In genomic region chr3:133614712-133615426, GRCm38 (mm10) we compare ENCODE assay signal across 8 mouse cellular contexts.
DNase-seq lines count a peak whose midpoint lies in the region; ATAC-seq and TF ChIP-seq lines count a peak whose summit lies in the region.

No protein-coding gene starts in this region.

- no peak for TF ChIP-seq POLR2A in thymus, adult 2 months (IDR thresholded peaks at IDR 0.05; ENCODE audit: control insufficient read depth, extremely low read depth, insufficient read depth, low read length, poor library complexity)

- peak overlapping the region; percentile 31 for H3K4me2 ChIP-seq in intestine, embryonic 14.5 days (ENCODE audit: low read length)
- no peak overlapping the region for H3K4me2 ChIP-seq in intestine, postnatal 0 days (replicated peaks; ENCODE audit: low read depth)
- peak overlapping the region; percentile 46 for H3K4me2 ChIP-seq in forebrain, embryonic 12.5 days

- H3K9ac ChIP-seq in intestine, embryonic 14.5 days (ENCODE audit: low read length): no peak overlapping the region
- H3K9ac ChIP-seq in intestine, postnatal 0 days (ENCODE audit: low read depth, low read length): no peak overlapping the region
- H3K9ac ChIP-seq in forebrain, embryonic 12.5 days: no peak overlapping the region

- WGBS in intestine, embryonic 14.5 days: 26% methylated on average over 14 of the region's 14 CpGs
- 53% methylated on average over 14 of the region's 14 CpGs for WGBS in intestine, postnatal 0 days
- WGBS in forebrain, embryonic 12.5 days: 32% methylated on average over 14 of the region's 14 CpGs
- 89% methylated on average over 14 of the region's 14 CpGs for WGBS in thymus, adult 2 months

- TF ChIP-seq CTCF in intestine, postnatal 0 days (IDR thresholded peaks at IDR 0.05; ENCODE audit: low read depth): no peak
- no peak for TF ChIP-seq CTCF in thymus, adult 2 months (IDR thresholded peaks at IDR 0.05; ENCODE audit: borderline replicate concordance, control insufficient read depth, extremely low read depth, insufficient read depth, low read length, poor library complexity)

- no peaks in the 10 kb centered on the region for H3K36me3 ChIP-seq in intestine, embryonic 14.5 days (ENCODE audit: control insufficient read depth, insufficient read depth, low read length)
- no peaks in the 10 kb centered on the region for H3K36me3 ChIP-seq in intestine, postnatal 0 days (ENCODE audit: control insufficient read depth, insufficient read depth)
- H3K36me3 ChIP-seq in forebrain, embryonic 12.5 days (replicated peaks): no peaks in the 10 kb centered on the region
- H3K36me3 ChIP-seq in thymus, adult 2 months (ENCODE audit: control insufficient read depth, insufficient read depth, low read length): no peaks in the 10 kb centered on the region

- no peak for DNase-seq in intestine, embryonic 14.5 days (ENCODE audit: low spot score)
- DNase-seq in brain, embryonic 18.5 days (ENCODE audit: low read depth, low spot score): peak; percentile 26
- DNase-seq in layer of hippocampus, postnatal 14 days (ENCODE audit: low spot score in 2 of 2): peak; percentile 12 to 60
- DNase-seq in spleen, postnatal 4 days (ENCODE audit: low spot score in 2 of 2): no peak
- DNase-seq in thymus, adult 2 months: no peak

- H3K4me3 ChIP-seq in intestine, embryonic 14.5 days (ENCODE audit: low read depth, low read length): no peak overlapping the region
- no peak overlapping the region for H3K4me3 ChIP-seq in intestine, postnatal 0 days (ENCODE audit: low read depth, low read length)
- H3K4me3 ChIP-seq in forebrain, embryonic 12.5 days (replicated peaks): peak overlapping the region; percentile 23
- H3K4me3 ChIP-seq in thymus, adult 2 months (ENCODE audit: control insufficient read depth, insufficient read depth, low read length): no peak overlapping the region

- no peaks in the 10 kb centered on the region for H3K9me3 ChIP-seq in intestine, embryonic 14.5 days (ENCODE audit: control insufficient read depth, low read length)
- no peaks in the 10 kb centered on the region for H3K9me3 ChIP-seq in intestine, postnatal 0 days (ENCODE audit: control insufficient read depth)
- H3K9me3 ChIP-seq in forebrain, embryonic 12.5 days: no peaks in the 10 kb centered on the region

- H3K4me1 ChIP-seq in intestine, embryonic 14.5 days (replicated peaks; ENCODE audit: control insufficient read depth, insufficient read depth, low read length): peaks cover 3% of the 10 kb centered on the region; the same call in 1 of the 2 replicates
- no peaks in the 10 kb centered on the region for H3K4me1 ChIP-seq in intestine, postnatal 0 days (replicated peaks; ENCODE audit: control insufficient read depth, insufficient read depth, low read length)
- H3K4me1 ChIP-seq in forebrain, embryonic 12.5 days: peaks cover 9% of the 10 kb centered on the region
- H3K4me1 ChIP-seq in thymus, adult 2 months (replicated peaks; ENCODE audit: control insufficient read depth, insufficient read depth, low read length): 0 out of 2 replicates have a peak, but pooled peaks cover 2% of the 10 kb centered on the region

- H3K27ac ChIP-seq in intestine, embryonic 14.5 days (ENCODE audit: low read depth): no peak overlapping the region
- no peak overlapping the region for H3K27ac ChIP-seq in intestine, postnatal 0 days (ENCODE audit: low read depth, low read length)
- peak overlapping the region; percentile 68 for H3K27ac ChIP-seq in forebrain, embryonic 12.5 days
- H3K27ac ChIP-seq in thymus, adult 2 months (ENCODE audit: control insufficient read depth, insufficient read depth, low read length): no peak overlapping the region

- ATAC-seq in intestine, embryonic 14.5 days (replicated peaks; ENCODE audit: low FRiP score, low TSS enrichment, low read depth): no peak
- no peak for ATAC-seq in intestine, postnatal 0 days
- peak; percentile 77 for ATAC-seq in forebrain, embryonic 12.5 days (ENCODE audit: low FRiP score)
- ATAC-seq in megakaryocyte progenitor cell, adult 5-6 weeks (replicated peaks; ENCODE audit: poor library complexity): no peak

- no peaks in the 10 kb centered on the region for H3K27me3 ChIP-seq in intestine, embryonic 14.5 days (replicated peaks; ENCODE audit: control insufficient read depth, insufficient read depth, low read length)
- no peaks in the 10 kb centered on the region for H3K27me3 ChIP-seq in intestine, postnatal 0 days (replicated peaks; ENCODE audit: control insufficient read depth, insufficient read depth, low read length)
- H3K27me3 ChIP-seq in forebrain, embryonic 12.5 days: no peaks in the 10 kb centered on the region
- no peaks in the 10 kb centered on the region for H3K27me3 ChIP-seq in thymus, adult 2 months (ENCODE audit: control insufficient read depth, insufficient read depth, low read length)

Comparison
In these comparisons a context has a peak if more than half of its experiments do, and no peak if none do; other contexts are left out.
1. DNase-seq: peak in brain, embryonic 18.5 days (single experiment) and layer of hippocampus, postnatal 14 days (2 of 2); none in intestine, embryonic 14.5 days (single experiment), spleen, postnatal 4 days (0 of 2) and thymus, adult 2 months (single experiment).